Mouse (Mus musculus) liver, embryonic 11.5 days (tissue): ENCODE data around the gene Hrg. TPM values are rescaled to one million over a fixed set of nuclear protein-coding genes. Genes with fewer than 3 reads are reported as not detected.
"Not testable (repeated sequence)": the region's sequence is repeated elsewhere in the genome, so short reads cannot be mapped to it uniquely, and the experiment has no call there.

Source experiments
- ATAC-seq: fragments of 200-750 bp; cut with Nextera tagmentation; replicated peaks from 2 replicates; pipeline ENCODE4 v1.8.0; 2017; ENCODE audit warnings: moderate number of reproducible peaks, mild to moderate bottlenecking, moderate TSS enrichment, moderate library complexity; ENCODE audit not compliant: low FRiP score
- DNase-seq: peaks from one replicate; pipeline ENCODE4 v3.0.0-alpha.2; 2017; ENCODE audit warnings: low spot score
- H3K27ac ChIP-seq: fragments of 300-500 bp; sonication (generic); 2 replicates; pipeline ENCODE4 v1.5.1; 2014; ENCODE audit warnings: mild to moderate bottlenecking, low read depth, low read length, control low read depth
- H3K27me3 ChIP-seq: fragments of 300-500 bp; sonication (generic); replicated peaks from 2 replicates; pipeline ENCODE4 v1.6.1; 2014; ENCODE audit warnings: low read length, mixed read lengths; ENCODE audit not compliant: control insufficient read depth, insufficient read depth
- H3K36me3 ChIP-seq: fragments of 300-500 bp; sonication (generic); 2 replicates; pipeline ENCODE4 v1.6.1; 2014; ENCODE audit warnings: mild to moderate bottlenecking, low read length, moderate library complexity, mixed read lengths; ENCODE audit not compliant: control insufficient read depth, insufficient read depth
- H3K4me1 ChIP-seq: fragments of 300-500 bp; sonication (generic); replicated peaks from 2 replicates; pipeline ENCODE4 v1.6.1; 2014; ENCODE audit warnings: low read length, mixed read lengths; ENCODE audit not compliant: control insufficient read depth, insufficient read depth
- H3K4me2 ChIP-seq: fragments of 300-500 bp; sonication (generic); 2 replicates; pipeline ENCODE4 v1.6.1; 2014; ENCODE audit warnings: mild to moderate bottlenecking, control low read depth, moderate library complexity
- H3K4me3 ChIP-seq: fragments of 300-500 bp; sonication (generic); 2 replicates; pipeline ENCODE4 v1.5.1; 2014; ENCODE audit warnings: low read depth, low read length, control low read depth
- H3K9ac ChIP-seq: fragments of 300-500 bp; sonication (generic); 2 replicates; pipeline ENCODE4 v1.6.1; 2014; ENCODE audit warnings: low read depth, low read length, control low read depth
- H3K9me3 ChIP-seq: fragments of 300-500 bp; sonication (generic); 2 replicates; pipeline ENCODE4 v1.6.1; 2016; ENCODE audit warnings: low read length, inconsistent platforms, mixed read lengths; ENCODE audit not compliant: control insufficient read depth
- WGBS: fragments of 180-500 bp; shearing (Covaris S2); extraction: QIAGEN DNeasy Blood & Tissue Kit; methylation state at CpG from one replicate; pipeline ENCODE4 v1.1.7; 2014; 5-methylcytosine and 5-hydroxymethylcytosine counted together
- polyA plus RNA-seq: library from polyadenylated mRNA; unstranded; fragments of >200 nt; fragmentation: Nextera tagmentation; extraction: Ambion mirVana; gene quantifications from 2 replicates; pipeline ENCODE4 v1.2.1, GENCODE M21; 2014

The Hrg gene
- polyA plus RNA-seq, 1 experiment from 2014 or later: 0.22 TPM

DNA sequence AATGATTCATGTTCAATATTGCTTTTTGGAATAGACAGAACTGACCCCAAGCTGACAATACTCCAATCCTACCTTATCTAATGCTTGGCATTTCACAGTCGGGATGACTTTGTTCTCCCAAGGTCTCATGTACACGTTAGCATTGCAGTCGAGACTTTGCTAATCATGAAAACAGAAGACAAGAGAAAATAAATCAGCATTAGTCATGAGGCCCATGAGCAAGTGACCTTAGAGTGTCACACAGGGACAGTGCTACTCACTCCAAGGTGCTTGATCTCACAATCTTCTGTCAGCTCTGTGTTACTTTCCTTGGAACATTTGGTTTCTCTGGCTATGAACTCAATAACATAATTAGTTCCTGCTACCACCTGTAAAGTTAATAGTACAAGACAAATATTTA, 46.1 kb downstream of the Hrg start:
- not testable (repeated sequence) for H3K27ac ChIP-seq, H3K4me3 ChIP-seq, H3K9me3 ChIP-seq, H3K4me1 ChIP-seq, H3K9ac ChIP-seq, ATAC-seq, H3K27me3 ChIP-seq, H3K36me3 ChIP-seq, H3K4me2 ChIP-seq, DNase-seq
- 84% methylated on average over 3 of the region's 3 CpGs for WGBS

Other genes starting within 250 kb of the Hrg start
- not detected in 2 replicates for gene Crygs, start 139.5 kb upstream of the Hrg start, polyA plus RNA-seq
- 44.8 and 47.3 TPM in 2 replicates for gene Tbccd1, start 93.4 kb upstream of the Hrg start, polyA plus RNA-seq
- gene Dnajb11, start 93.2 kb upstream of the Hrg start, polyA plus RNA-seq: 125 and 131 TPM in 2 replicates
- 79.0 and 82.8 TPM in 2 replicates for gene Ahsg, start 59.8 kb upstream of the Hrg start, polyA plus RNA-seq
- 0.22 and 0.69 TPM in 2 replicates for gene Fetub, start 32.7 kb upstream of the Hrg start, polyA plus RNA-seq
- 0.27 and 0.34 TPM in 2 replicates for gene Kng2, start 78.4 kb downstream of the Hrg start, polyA plus RNA-seq
- gene Kng1, start 106.8 kb downstream of the Hrg start, polyA plus RNA-seq: 87.0 and 97.8 TPM in 2 replicates
- gene Eif4a2, start 156.4 kb downstream of the Hrg start, polyA plus RNA-seq: 189 and 200 TPM in 2 replicates
- 204 and 227 TPM in 2 replicates for gene Rfc4, start 176.7 kb downstream of the Hrg start, polyA plus RNA-seq
- gene Adipoq, start 195.5 kb downstream of the Hrg start, polyA plus RNA-seq: not detected in 2 replicates